Mouse (Mus musculus) layer of hippocampus, postnatal 14 days (tissue): Measurements from ENCODE around the gene Atl2. TPM values are rescaled to one million over a fixed set of nuclear protein-coding genes. Genes with fewer than 3 reads are reported as not detected.

Source experiments
- DNase-seq, 2 experiments: peaks; one replicate each; pipeline ENCODE4 v3.0.0; 2021 to 2022; ENCODE audit warnings: low spot score in 2 of 2, mixed read lengths in 1 of 2
- total RNA-seq, 2 experiments: library from RNA; stranded (reverse); gene quantifications; 2 replicates each; pipeline ENCODE4 v1.2.3; 2021

Atl2 gene
- total RNA-seq, 2 experiments from 2014 or later = 51.4 to 59.3 TPM

DNA sequence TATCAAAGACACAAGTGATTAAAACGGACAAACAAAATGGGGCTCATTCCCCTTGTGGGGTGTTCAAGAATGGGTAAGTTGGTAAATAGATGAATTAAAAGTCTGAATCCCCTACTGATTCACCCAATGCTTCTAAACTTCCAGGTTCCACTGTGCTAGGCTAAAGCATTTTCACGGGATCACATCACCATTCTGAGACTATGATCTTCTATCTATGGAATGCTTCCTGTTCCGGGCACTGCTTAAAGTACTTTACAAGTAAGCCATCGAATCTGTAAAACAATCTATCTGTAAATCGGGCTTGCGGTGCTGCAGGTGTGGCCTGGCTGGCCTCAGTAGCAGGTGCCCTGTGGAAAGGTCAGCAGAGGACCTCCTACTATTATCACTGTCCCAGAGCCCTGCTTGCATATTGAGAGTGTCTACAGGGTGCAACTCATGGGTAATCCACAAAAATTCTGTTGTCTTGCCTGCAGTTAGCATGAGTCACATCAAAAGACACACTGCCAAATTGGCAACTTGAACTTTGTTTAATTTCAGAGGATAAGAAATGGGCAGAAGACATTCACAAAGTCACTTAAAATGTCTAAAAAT, 2.3 kb upstream of the Atl2 start:
- no peak for DNase-seq

- no peak for DNase-seq
Observed at GRCm38 (mm10) chr17:79897666-79898065, 1.7 kb upstream of the Atl2 start.

DNA sequence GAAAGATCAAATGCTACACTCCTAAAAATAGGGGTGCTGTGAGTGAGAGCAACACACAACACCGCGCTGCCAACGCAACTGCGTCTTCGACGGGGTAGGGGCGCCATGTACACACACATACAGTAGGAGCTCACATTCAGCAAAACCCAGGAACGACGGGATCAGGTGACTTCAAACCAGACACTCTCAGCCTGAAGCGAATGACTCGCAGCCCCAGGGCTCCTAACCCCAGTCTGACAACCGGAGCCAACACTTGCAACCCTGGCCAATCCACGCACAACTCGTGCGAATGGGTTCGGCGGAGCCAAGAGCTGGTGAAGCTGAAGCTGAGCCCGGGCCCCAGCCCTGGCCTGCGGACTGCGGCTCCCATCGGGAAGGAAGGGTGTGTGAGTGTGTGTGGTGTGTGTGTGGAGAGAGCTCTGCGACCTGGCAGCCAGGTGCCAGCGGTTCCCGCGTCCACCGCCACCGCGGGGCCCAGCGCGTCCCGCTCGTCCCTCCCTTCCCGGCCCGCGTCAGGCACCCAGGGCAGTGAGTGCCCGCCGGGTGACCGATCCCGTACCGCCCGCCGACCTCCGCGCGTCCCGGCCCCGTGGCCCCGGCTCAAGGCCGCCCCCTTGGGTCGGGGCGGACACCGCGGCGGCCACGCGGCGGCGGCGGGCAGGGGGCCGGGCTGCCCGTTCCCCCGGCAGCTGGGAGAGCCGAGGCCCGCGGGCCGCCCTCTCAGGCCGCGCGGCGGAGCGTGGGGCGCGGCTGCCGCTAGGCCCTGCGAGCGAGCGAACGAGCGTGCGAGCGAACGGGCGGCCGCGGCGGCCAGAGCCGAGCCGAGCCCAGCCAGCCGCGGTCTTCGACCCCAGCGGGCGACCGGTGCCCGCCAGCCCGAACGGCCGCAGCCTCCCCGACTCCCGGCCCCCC, 696 bp downstream of the Atl2 start:
- peak; percentile 64 to 67 for DNase-seq

- no peak for DNase-seq
Observed at GRCm38 (mm10) chr17:79894054-79894453, 1.9 kb downstream of the Atl2 start.

GRCm38 (mm10) chr17:79891944-79892343, 4.0 kb downstream of the Atl2 start:
- no peak for DNase-seq

GRCm38 (mm10) chr17:79887926-79888325, 8.0 kb downstream of the Atl2 start:
- DNase-seq = no peak

GRCm38 (mm10) chr17:79883198-79883597, 12.7 kb downstream of the Atl2 start:
- no peak for DNase-seq

- DNase-seq = no peak
Observed at GRCm38 (mm10) chr17:79865027-79865426, 30.9 kb downstream of the Atl2 start.

DNA sequence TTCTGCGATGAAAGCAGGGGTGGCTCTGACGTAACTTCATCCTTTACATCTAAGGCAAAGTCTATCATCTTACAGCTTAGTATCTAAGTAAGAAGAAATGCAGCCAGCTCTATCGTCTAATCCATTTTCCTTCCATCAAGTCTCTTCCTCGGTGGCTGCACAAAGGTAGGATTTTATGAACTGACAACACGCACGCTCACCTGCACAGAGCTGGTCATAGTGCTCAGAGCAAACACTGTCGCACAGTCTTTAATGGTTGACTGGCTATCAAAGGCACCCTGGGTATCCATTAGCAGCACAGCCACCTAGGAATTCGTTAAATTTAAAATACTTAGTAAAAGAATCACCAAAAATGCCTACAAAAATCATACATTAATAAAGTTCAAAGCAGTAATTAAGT, 31.4 kb downstream of the Atl2 start:
- no peak for DNase-seq

GRCm38 (mm10) chr17:79862038-79862437, 33.9 kb downstream of the Atl2 start:
- peak in 1 of 2 experiments; percentile 47 for DNase-seq

DNA sequence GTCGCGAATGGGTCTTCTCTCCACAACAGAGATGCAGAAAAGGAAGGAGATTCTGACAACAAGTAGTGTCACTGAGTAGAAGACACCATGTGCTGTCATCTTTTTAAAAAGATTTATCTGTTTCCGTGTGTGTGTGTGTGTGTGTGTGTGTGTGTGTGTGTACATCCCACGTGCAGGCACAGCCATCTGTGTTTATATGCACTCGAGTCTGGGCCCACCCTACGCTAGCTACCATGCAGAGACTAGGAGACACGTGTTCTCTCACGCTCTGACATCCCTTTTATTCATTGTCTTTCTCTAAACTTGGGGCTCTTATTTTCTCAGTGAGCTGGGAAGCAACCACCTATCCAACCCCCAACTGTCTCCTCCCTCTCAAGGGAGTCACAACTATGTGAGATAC, 40.4 kb downstream of the Atl2 start:
- DNase-seq = peak in 1 of 2 experiments; percentile 57

DNA sequence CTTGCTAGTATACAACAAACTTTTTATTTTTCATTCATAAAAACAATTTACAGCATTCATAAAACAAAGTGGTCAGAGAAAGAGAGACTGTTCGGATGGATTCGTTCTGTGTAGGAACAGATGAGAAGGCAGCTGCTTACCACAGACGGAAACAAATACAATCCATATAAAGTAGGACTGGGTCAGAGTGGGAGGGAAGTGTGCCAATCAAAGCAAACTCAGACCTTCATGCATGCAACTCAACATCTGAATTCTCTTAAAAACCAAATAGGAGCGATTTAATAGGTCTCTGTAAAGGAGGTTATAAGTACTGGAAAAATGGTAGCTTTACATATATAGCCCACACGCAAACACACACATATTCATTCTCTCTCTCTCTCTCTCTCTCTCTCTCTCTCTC, 47.5 kb downstream of the Atl2 start:
- DNase-seq = no peak

DNA sequence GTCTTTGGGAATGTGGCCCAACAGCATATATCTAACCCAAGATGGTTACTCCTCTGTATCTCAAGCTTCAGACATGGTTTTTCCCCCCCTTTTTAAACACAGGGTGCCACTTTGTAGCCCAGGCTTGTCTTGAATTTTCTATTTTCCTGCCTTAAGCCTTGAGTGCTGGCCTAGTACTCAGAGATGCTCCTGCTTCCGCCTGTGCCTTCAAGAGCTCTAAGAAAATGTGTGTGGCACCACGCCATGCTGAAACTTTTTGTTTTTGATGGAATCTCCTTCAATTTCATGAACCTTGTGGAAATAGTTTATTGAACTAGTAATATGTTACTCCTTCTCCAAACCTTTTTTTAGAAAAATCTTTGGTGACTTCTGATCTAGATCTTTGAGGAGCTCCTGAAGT, 49.7 kb downstream of the Atl2 start:
- DNase-seq = no peak

DNA sequence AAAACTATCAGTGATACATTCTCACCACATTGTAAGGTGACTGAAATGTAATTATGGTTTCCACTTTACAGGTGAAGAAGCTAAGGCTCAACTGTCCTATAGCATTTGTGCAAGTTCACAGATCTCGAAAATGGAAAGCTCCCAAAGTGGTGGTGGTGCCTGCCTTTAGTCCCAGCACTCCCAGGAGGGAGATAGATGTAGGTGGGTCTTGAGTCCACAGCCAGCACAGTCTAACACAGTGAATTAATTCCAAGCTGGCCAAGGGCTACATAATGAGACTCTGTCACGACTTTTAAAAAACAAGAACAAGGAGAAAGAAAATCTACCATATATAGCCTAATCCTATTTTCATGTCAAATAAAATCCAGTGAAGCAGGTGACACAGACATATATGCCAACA, 50.2 kb downstream of the Atl2 start:
- no peak for DNase-seq

- DNase-seq = peak; percentile 67 to 75
Observed at GRCm38 (mm10) chr17:79840254-79841238, 55.4 kb downstream of the Atl2 start.

- DNase-seq = no peak
Observed at GRCm38 (mm10) chr17:79836978-79837377, 58.9 kb downstream of the Atl2 start.

GRCm38 (mm10) chr17:79835714-79836373, 60.1 kb downstream of the Atl2 start:
- no peak for DNase-seq

DNA sequence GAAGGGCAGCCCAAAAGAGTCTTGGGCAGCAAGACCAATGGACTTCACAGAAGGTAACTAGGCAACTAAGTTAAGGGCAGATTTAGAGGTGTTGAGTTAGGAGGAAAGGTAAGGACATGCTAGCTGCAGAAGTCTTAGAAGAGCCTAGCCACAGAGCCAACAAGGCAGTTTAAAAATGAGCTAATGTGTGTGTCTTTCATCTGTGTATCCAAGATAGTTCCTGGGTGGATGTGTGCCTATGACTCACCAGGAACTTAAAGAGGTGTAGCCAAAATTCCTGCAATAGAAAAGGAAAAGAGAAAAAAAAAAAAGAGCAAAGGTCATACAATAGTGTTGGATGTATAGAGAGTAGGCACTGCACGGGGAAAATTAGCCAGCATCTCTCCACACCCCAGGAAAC, 63.6 kb downstream of the Atl2 start:
- no peak for DNase-seq

DNA sequence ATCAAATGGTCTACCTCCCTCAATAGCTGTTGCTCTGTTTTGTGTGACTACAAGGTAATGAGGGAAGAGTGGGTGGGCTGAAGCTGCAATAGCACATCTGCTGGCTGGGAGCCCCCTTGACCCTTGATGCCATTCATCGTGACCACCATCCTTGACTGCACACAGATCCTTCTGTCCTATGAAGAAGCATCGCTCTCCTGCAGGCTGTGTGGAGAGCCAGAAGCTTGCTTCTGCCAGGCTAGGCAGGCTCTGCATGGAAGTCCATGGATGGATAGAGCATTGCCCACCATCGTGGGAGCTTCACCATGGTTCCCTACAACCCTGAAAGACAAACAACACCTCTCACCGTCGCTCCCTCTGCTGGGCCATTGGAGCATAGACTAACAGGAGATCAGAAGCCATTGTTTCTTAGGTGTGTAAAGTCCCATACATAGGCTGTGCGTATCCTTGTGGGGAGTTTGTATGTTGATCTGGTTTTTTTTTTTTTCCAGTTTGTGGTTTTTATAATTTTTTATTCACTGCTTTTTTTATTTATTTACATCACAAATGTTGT, 69.4 kb downstream of the Atl2 start:
- DNase-seq = no peak

DNA sequence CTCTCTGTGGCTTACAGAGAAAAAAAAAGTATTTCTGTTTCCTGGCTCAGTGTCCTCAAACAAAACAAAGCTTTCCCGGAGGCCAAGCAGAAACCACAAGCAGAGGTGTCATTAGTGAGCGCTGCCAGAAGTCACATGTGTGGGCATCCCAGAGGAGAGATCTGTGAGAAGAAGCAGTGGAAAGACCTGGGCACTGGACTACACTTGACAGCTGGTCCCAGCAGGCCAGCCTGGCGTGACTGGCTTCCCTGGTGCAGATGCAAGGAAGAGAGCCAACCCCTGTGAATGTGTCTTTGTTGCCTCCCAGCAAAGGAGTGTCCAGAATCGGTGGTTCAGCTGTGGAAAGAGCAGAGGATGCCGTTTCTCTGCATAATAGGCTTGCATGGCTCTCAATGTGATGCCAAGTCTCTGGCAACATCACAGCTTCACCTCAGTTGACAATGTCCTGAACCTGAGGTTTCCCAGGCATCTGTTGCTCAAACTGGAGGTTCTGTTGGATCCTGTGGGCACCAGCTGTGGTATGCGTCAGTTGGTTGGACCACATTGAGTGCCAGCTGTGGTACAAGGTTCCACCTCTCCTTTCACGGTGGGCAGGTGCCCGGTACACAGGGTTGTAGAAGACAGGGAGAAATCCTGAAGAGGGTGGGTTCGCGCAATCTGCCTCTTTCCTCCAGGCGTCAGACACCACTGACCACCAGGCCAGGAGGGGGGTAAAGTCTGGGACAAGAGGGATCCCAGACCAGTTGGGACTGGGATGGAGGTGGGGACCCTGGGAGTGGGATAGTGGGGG, 70.5 kb downstream of the Atl2 start:
- DNase-seq = peak; percentile 19 to 28
